Mouse (Mus musculus) liver, adult 2 months (tissue): ENCODE results near the gene Klf1.

Experiments used
- CTCF ChIP-seq: fragments of 200-500 bp; IDR thresholded peaks from 2 replicates; pipeline ENCODE4 v1.5.1; 2011; ENCODE audit warnings: low read depth, low read length, control low read depth
- POLR2A ChIP-seq: fragments of 200-500 bp; IDR thresholded peaks from 2 replicates; pipeline ENCODE4 v1.6.1; 2011; ENCODE audit warnings: low read length, control low read depth; ENCODE audit not compliant: insufficient read depth; ENCODE audit errors: extremely low read depth

DNA sequence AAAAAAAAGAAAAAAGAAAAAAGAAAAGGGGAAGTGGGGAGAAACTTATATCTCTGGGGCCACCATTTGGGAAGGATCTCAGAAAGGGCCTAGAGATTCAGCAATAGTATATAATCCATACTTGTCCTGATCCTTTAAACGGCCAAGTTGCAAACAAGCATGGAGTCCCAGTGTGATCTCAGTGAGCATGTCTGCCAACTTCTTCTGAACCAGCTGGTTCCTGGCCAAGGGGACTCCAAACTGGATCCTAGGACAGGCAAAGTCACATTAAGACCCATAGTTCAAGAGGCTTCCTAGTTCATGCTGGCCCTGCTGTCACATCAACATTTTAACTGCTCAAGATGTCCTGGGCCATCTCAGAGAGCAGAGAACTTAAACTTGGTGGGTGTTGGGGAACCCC, 12.6 kb upstream of the Klf1 start:
- TF ChIP-seq CTCF (no peak), POLR2A (no peak)
